Mouse (Mus musculus) thymus, adult 2 months (tissue): ENCODE data around the gene Sp9.

Experiments used
- CTCF ChIP-seq: fragments of 200-500 bp; IDR thresholded peaks from 2 replicates; pipeline ENCODE4 v1.5.1; 2012; ENCODE audit warnings: mild to moderate bottlenecking, control low read depth, low read length, moderate library complexity, borderline replicate concordance; ENCODE audit not compliant: control insufficient read depth, poor library complexity, insufficient read depth; ENCODE audit errors: extremely low read depth
- POLR2A ChIP-seq: fragments of 200-500 bp; IDR thresholded peaks from 2 replicates; pipeline ENCODE4 v1.6.1; 2012; ENCODE audit warnings: mild to moderate bottlenecking, low read length, control low read depth, moderate library complexity; ENCODE audit not compliant: control insufficient read depth, poor library complexity, insufficient read depth; ENCODE audit errors: extremely low read depth

DNA sequence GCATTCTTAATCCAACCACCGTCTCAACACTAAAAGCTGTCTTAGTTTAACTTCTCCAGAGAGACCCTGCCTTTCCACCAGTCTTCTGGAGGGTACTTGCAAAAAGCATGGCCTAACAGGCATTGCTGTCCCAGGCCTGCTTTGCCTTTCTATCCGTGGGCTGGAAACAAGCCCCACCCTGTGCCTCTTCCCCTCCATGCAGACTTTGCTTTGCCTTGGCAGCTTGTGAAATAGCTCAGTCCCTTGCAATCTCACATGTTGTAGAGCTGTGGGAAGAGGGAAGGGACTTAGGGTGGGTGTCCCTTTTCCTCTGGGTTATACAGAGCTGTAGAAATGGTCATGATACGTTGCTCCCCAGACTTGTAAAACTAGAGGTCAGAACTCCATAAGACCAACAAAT lies 40.6 kb upstream of the Sp9 start:
- no peak for TF ChIP-seq CTCF
- no peak for TF ChIP-seq POLR2A
